Mouse (Mus musculus): ENCODE results near the gene Cpvl.

Gene Cpvl

DNA sequence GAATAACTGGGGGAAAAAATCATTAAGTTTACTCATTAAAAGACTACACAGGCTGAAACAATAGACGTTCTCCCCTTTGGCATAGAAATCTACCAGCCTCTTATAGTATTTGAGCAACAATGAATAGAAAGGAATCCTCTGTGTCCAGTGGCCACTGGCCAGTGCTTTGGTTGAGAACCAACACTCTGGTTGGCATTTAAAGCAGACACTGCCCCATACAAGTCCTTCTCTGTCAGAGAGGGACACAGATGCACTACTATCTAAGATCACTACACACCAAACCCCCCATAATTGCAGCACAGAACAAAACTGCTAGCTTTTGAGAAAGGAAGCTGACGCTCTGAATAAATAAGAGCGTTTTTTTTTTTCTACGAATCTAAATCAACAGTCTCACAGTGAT, 93.5 kb downstream of the Cpvl start:
- no peak for DNase-seq (ENCODE audit: low read depth, low spot score)

- no peak for DNase-seq (ENCODE audit: low read depth, low spot score)
Observed at GRCm38 (mm10) chr6:53884496-53884895, 94.0 kb downstream of the Cpvl start.

- DNase-seq (ENCODE audit: low read depth, low spot score) = no peak
Observed at GRCm38 (mm10) chr6:53883405-53883804, 95.1 kb downstream of the Cpvl start.

DNA sequence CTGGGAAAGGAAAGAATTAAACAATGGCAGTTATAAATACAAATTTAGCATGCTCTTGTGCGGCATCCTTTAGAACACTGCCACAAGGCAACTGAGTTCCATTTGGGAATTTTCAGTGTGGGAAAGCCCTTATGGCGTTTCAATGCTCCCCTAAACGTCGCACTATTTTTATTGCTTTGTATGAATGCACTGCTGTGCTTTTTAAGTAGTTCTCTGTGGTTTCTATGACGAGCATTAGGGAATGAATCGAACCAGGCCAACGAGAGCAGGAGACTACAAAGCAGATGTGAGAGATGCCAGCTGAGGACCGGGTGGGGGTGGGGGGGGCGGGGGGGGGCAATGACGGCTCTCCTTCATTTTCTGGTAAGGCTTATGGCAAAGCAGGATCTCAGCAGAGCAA, 96.8 kb downstream of the Cpvl start:
- no peak for DNase-seq (ENCODE audit: low read depth, low spot score)

DNA sequence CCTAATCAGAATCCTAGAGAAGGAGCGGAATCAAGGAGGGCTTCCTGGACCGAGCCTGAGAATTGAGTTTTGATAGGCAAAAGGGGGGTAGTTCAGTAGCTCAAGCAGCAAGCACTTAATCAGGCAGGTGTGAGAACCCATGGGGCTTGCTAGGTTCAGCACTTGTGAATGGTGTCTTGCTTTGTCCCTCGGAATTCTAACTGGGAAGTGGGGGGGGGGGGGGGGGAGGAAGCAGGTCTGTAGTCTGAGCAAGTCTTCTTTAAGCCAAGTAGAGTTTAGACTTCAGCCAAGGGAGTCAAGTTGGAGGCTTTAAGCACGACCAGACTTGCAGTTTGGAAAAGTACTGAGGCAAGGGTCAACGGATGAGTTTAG, 97.2 kb downstream of the Cpvl start:
- no peak for DNase-seq (ENCODE audit: low read depth, low spot score)

DNA sequence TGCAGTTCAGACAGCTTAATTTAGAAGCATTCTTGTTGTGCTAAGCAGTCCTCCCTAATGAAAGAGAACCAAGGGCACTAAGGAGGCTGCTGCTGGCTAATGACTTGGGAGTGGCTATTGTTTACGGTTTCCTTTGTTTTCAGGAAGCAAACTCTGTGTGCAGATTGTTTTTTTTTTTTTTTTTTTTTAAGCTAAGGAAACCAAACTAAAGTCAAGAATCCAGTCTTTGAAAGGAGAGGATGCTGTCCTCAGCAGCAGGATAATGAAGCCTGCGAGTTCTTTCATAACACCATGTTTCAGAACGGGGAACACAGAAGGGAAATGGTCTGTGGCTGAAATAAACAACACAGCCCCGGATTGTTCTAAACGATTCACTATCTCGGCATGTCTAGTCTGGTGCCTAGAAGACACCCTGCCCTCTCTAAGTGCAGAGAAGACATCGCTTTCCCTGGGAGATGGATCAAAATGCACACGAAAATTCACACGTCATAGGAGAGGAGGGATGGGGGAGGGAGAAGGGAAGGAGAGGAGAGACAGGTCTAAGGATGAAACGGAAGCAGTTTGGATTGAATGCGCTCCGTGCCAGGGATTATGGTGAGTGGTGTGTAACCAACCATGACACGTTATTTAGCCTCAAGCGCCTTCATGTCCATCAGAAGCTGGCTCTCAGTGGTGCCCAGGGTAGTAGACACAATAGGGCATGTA, 97.8 kb downstream of the Cpvl start:
- DNase-seq (ENCODE audit: low read depth, low spot score) = no peak

- DNase-seq (ENCODE audit: low read depth, low spot score) = no peak
Observed at GRCm38 (mm10) chr6:53879567-53879966, 98.9 kb downstream of the Cpvl start.

- no peak for DNase-seq (ENCODE audit: low read depth, low spot score)
Observed at GRCm38 (mm10) chr6:53874881-53875429, 103.5 kb downstream of the Cpvl start.

DNA sequence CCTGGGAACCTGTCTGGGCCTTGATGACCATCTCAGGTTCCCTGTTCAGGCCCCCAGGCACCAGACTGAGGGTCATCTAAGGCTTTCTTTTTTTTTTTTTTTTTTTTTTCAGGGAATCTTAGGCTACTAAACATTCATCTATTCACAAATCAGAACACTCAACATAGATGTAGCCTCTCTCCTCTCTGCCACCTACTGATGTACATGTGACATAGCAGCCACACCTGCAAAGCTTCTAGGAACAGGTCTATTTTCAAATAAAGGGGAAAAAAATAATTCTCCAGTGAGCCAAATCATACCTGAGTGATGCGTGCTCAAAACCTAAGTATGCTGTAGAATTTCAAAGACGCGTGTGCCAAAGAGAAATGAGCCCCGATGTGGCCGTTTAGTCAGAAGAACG, 106.6 kb downstream of the Cpvl start:
- DNase-seq (ENCODE audit: low read depth, low spot score) = no peak

DNA sequence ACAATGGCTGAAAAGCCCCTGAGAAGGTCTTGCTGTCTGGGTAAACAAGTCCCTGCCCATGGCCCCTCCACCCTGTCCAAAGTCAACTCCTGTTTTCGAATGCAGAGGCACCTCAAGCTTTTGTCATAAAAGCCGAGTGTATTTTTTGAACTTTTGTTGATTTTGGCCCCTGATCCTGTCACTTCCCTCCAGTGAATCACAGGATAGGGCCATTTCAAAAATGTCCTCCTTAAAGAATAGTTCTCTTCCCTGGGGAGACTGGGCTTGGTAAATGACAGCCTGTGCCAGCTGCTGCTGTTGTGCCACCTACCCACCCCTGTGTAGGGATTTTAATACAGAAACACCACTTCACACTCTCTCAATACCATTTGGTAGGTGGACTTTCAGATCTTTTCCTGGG, 115.5 kb downstream of the Cpvl start:
- DNase-seq (ENCODE audit: low read depth, low spot score) = no peak

DNA sequence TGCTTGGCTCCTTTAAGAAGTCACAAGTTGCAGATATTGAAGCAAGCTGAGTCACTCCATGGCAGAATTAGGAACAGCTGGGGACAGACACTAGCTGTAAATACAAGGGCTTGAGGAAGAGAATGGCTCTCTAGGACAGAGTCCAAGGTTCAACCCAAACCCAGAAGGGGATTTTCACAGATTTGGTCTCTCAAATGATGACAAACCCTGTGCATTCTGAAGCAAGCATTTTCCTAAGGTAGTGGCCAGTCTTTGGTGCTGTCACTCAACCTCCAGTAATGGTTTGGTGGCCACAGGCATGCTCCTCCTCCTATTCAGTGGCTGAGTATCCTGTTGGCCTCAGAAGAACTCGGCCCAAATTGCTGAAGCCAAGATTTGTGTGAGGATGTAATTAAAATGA, 119.4 kb downstream of the Cpvl start:
- DNase-seq (ENCODE audit: low read depth, low spot score) = no peak

DNA sequence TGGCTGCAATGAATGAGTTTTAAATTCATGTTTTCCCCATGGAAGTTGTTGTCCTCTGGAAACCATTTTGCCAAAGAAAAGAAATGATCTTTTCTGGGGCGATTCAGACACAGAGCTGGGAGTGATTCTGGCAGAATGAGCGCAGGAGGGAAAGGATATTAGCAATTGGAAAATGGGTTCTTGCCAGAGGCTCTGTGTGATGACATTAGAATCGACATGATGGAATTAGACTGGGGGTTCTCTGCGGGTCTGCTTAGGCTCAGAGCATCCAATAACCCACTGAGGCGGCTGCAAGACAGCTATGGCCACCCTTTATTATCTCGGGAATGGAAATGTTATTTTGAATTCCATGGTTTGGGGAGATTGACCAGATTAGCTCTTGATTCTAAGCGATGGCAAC, 120.6 kb downstream of the Cpvl start:
- no peak for DNase-seq (ENCODE audit: low read depth, low spot score)

- no peak for DNase-seq (ENCODE audit: low read depth, low spot score)
Observed at GRCm38 (mm10) chr6:53856775-53857174, 121.7 kb downstream of the Cpvl start.

- DNase-seq (ENCODE audit: low read depth, low spot score) = no peak
Observed at GRCm38 (mm10) chr6:53854971-53855856, 123.3 kb downstream of the Cpvl start.

DNA sequence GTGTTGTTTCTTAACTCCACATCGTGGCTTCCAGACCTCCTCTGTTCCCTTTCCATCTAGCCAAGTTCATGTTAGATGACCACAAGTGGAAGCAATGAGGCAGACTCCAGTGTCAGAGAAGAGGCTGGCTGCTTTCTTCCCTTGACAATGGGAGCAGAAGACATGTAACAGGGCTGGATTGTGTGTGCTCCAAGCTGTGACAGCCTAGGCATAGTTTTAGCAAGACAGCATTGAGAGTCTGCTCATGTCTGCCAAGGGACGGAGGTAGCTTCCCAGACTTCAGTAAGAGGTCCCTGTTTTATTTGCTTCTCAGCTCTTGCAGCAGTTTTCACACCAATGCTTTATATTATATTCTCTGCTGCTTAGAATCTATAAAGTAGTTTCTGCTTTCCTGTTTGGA, 124.2 kb downstream of the Cpvl start:
- no peak for DNase-seq (ENCODE audit: low read depth, low spot score)

DNA sequence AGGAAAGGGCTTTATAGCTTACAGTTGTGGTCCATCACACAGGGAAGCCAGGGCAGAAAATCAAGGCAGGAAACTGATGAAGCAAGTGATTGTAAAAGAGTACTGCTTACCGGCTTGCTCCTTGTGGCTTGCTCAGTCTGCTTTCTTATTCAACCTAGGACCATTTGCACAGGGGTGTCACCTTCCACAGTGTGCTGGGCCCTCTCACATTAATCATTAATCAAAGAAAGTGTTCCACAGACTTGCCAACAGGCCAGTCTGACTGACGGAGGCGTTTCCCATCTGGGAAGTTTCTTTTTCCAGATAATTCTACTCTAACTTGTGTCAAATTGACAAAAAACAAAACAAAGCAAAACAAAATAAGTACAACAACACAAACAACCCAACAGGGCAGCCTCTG, 124.9 kb downstream of the Cpvl start:
- no peak for DNase-seq (ENCODE audit: low read depth, low spot score)

DNA sequence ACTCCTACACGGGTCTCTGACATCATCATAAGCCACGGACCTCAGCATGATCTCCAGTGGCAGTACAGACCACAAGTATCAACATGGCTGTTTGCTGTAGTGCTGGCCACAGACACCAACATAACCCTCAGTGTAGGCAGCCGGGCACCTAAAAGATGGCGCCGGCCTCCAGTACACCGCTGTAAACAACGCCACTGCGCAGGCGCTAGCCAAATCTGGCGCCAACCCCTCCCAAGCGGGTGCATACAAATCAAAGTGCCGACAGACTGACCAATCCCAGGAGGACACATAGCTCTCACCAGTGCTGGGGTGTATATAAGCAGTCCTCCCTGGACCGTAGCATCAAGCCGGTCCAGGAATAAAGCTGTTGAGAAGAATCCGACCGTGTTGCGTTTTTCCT, 133.8 kb downstream of the Cpvl start:
- DNase-seq (ENCODE audit: low read depth, low spot score) = no peak

GRCm38 (mm10) chr6:53825213-53825612, 153.3 kb downstream of the Cpvl start:
- no peak for DNase-seq (ENCODE audit: low read depth, low spot score)
